Mouse (Mus musculus): ENCODE measurements around the gene Scarb1. TPM values are rescaled to one million over a fixed set of nuclear protein-coding genes. Genes with fewer than 3 reads are reported as not detected.

Gene Scarb1
- polyA plus RNA-seq, 1 experiment from 2014 or later = 51.6 TPM

DNA sequence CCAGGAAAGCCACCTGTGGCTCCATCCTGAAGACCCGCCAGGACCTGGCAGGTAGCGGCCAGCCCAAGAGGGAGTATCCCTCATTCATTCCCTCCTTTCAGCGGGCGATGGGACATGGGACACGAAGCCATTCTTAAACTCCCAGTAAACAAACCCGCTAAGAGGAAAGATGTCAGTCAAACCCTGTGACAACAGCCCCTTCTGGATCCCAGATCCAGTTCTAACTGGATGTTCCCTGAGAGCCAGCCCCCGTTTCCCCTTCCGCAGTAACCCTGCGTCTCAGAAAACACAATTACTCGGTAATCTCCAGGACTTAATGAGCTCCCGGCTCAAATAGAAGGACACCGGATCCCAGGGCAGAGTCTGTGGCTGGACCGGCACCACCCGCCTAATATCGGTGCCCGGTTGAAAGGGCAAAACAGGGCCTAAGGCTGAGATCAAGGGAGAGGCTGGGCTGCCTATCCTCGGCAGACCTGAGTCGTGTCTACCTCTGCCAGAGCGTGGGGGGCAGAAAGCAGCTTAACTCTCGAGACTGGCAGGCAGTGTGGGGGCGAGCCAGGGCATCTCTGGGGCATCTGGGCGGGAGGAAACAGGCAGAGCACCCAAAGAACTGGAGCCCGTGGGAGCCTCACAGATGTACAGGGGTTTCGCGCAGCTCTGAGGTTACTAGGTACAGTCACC lies 903 bp downstream of the Scarb1 start:
- Histone ChIP-seq H3K36me3 (ENCODE audit: control insufficient read depth, insufficient read depth, low read length) (no peaks in the 10 kb centered on the region), H3K27ac (ENCODE audit: low read length) (no peak overlapping the region), H3K27me3 (ENCODE audit: control insufficient read depth, insufficient read depth, low read depth, low read length) (peaks cover 3% of the 10 kb centered on the region), H3K9me3 (replicated peaks; ENCODE audit: control insufficient read depth, low read length, poor library complexity, severe bottlenecking) (no peaks in the 10 kb centered on the region), H3K4me3 (ENCODE audit: low read depth, low read length) (peak overlapping the region; percentile 79), H3K9ac (ENCODE audit: low read depth, low read length) (peak overlapping the region; percentile 82), H3K4me2 (ENCODE audit: low read length) (peak overlapping the region; percentile 90), H3K4me1 (ENCODE audit: control insufficient read depth, insufficient read depth, low read length) (peaks cover 15% of the 10 kb centered on the region)
- WGBS = 3% methylated on average over 25 of the region's 25 CpGs
- ATAC-seq = 0 out of 2 replicates have a peak, but pooled peaks have one; percentile 30

GRCm38 (mm10) chr5:125339108-125339751 lies 1.7 kb downstream of the Scarb1 start:
- Histone ChIP-seq H3K4me1 (ENCODE audit: control insufficient read depth, insufficient read depth, low read length) (peaks cover 15% of the 10 kb centered on the region), H3K27me3 (ENCODE audit: control insufficient read depth, insufficient read depth, low read depth, low read length) (peaks cover 3% of the 10 kb centered on the region), H3K4me2 (ENCODE audit: low read length) (peak overlapping the region; percentile 90), H3K4me3 (ENCODE audit: low read depth, low read length) (peak overlapping the region; percentile 79), H3K36me3 (ENCODE audit: control insufficient read depth, insufficient read depth, low read length) (no peaks in the 10 kb centered on the region), H3K9me3 (replicated peaks; ENCODE audit: control insufficient read depth, low read length, poor library complexity, severe bottlenecking) (no peaks in the 10 kb centered on the region), H3K27ac (ENCODE audit: low read length) (no peak overlapping the region), H3K9ac (ENCODE audit: low read depth, low read length) (peak overlapping the region; percentile 82; the same call in 1 of the 2 replicates)
- ATAC-seq = no peak
- 7% methylated on average over 18 of the region's 18 CpGs for WGBS

GRCm38 (mm10) chr5:125337526-125337925 lies 3.4 kb downstream of the Scarb1 start:
- H3K4me1 ChIP-seq (ENCODE audit: control insufficient read depth, insufficient read depth, low read length) = peaks cover 15% of the 10 kb centered on the region
- H3K4me2 ChIP-seq (ENCODE audit: low read length) = no peak overlapping the region
- no peaks in the 10 kb centered on the region for H3K9me3 ChIP-seq (replicated peaks; ENCODE audit: control insufficient read depth, low read length, poor library complexity, severe bottlenecking)
- no peak overlapping the region for H3K9ac ChIP-seq (ENCODE audit: low read depth, low read length)
- no peak for ATAC-seq
- WGBS = 54% methylated on average over 7 of the region's 7 CpGs
- H3K27ac ChIP-seq (ENCODE audit: low read length) = no peak overlapping the region
- H3K27me3 ChIP-seq (ENCODE audit: control insufficient read depth, insufficient read depth, low read depth, low read length) = peaks cover 3% of the 10 kb centered on the region
- no peak overlapping the region for H3K4me3 ChIP-seq (ENCODE audit: low read depth, low read length)
- no peaks in the 10 kb centered on the region for H3K36me3 ChIP-seq (ENCODE audit: control insufficient read depth, insufficient read depth, low read length)

DNA sequence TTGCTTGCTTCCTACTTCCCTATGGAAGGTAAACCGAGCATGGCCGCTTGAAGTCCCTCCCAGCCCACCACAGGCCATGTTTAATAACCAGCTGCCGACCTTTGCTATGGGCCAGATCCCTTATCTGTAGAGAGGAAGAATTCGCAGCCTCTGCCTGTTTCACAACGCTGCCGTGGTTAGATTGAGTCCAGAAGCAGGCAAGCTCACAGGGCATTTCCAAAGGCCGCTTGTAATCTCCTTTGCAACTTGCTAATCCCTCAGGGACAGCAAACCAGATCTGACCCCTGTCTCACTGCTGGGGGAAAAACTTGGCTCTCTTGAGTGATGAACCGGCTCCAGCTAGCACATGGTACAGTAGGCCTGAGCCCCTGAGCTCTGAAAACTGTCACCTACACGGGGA lies 3.9 kb downstream of the Scarb1 start:
- no peak overlapping the region for H3K27ac ChIP-seq (ENCODE audit: low read length)
- H3K9me3 ChIP-seq (replicated peaks; ENCODE audit: control insufficient read depth, low read length, poor library complexity, severe bottlenecking) = no peaks in the 10 kb centered on the region
- no peak overlapping the region for H3K9ac ChIP-seq (ENCODE audit: low read depth, low read length)
- ATAC-seq = no peak
- WGBS = 37% methylated on average over 9 of the region's 9 CpGs
- no peak overlapping the region for H3K4me3 ChIP-seq (ENCODE audit: low read depth, low read length)
- H3K36me3 ChIP-seq (ENCODE audit: control insufficient read depth, insufficient read depth, low read length) = no peaks in the 10 kb centered on the region
- peaks cover 15% of the 10 kb centered on the region for H3K4me1 ChIP-seq (ENCODE audit: control insufficient read depth, insufficient read depth, low read length)
- no peak overlapping the region for H3K4me2 ChIP-seq (ENCODE audit: low read length)
- H3K27me3 ChIP-seq (ENCODE audit: control insufficient read depth, insufficient read depth, low read depth, low read length) = peaks cover 3% of the 10 kb centered on the region

DNA sequence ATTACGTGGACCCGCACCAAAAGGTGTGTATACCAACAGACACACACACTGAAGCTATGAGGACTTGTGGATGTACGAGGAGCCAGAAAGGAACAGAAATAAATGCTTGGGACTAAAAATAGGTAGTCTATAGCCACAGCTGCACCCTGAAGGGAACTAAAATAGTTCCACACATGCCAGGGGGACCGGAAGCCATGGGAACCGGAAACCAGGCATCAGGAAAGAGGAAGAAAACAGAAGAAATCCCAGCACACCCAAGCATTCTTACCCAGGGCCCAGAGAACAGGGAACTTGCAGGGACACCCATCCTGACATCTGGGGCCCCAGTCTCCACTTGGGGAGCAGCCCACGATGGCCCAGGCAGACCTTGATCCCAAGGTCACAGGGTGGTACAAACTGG lies 7.9 kb downstream of the Scarb1 start:
- WGBS = 85% methylated on average over 6 of the region's 6 CpGs
- no peaks in the 10 kb centered on the region for H3K9me3 ChIP-seq (replicated peaks; ENCODE audit: control insufficient read depth, low read length, poor library complexity, severe bottlenecking)
- no peaks in the 10 kb centered on the region for H3K4me1 ChIP-seq (ENCODE audit: control insufficient read depth, insufficient read depth, low read length)
- H3K9ac ChIP-seq (ENCODE audit: low read depth, low read length) = no peak overlapping the region
- no peak for ATAC-seq
- H3K36me3 ChIP-seq (ENCODE audit: control insufficient read depth, insufficient read depth, low read length) = no peaks in the 10 kb centered on the region
- H3K27me3 ChIP-seq (ENCODE audit: control insufficient read depth, insufficient read depth, low read depth, low read length) = no peaks in the 10 kb centered on the region
- no peak overlapping the region for H3K4me3 ChIP-seq (ENCODE audit: low read depth, low read length)
- no peak overlapping the region for H3K27ac ChIP-seq (ENCODE audit: low read length)
- no peak overlapping the region for H3K4me2 ChIP-seq (ENCODE audit: low read length)

- Histone ChIP-seq H3K36me3 (ENCODE audit: control insufficient read depth, insufficient read depth, low read length) (no peaks in the 10 kb centered on the region), H3K4me2 (ENCODE audit: low read length) (no peak overlapping the region)
- ATAC-seq = no peak
Measured at GRCm38 (mm10) chr5:125332333-125332732, 8.6 kb downstream of the Scarb1 start.

GRCm38 (mm10) chr5:125331811-125332210 lies 9.1 kb downstream of the Scarb1 start:
- no peaks in the 10 kb centered on the region for H3K4me1 ChIP-seq (ENCODE audit: control insufficient read depth, insufficient read depth, low read length)
- ATAC-seq = no peak
- H3K9ac ChIP-seq (ENCODE audit: low read depth, low read length) = no peak overlapping the region
- H3K27ac ChIP-seq (ENCODE audit: low read length) = no peak overlapping the region
- WGBS = 52% methylated on average over 3 of the region's 3 CpGs
- H3K9me3 ChIP-seq (replicated peaks; ENCODE audit: control insufficient read depth, low read length, poor library complexity, severe bottlenecking) = no peaks in the 10 kb centered on the region
- no peak overlapping the region for H3K4me2 ChIP-seq (ENCODE audit: low read length)
- H3K27me3 ChIP-seq (ENCODE audit: control insufficient read depth, insufficient read depth, low read depth, low read length) = no peaks in the 10 kb centered on the region
- no peak overlapping the region for H3K4me3 ChIP-seq (ENCODE audit: low read depth, low read length)
- H3K36me3 ChIP-seq (ENCODE audit: control insufficient read depth, insufficient read depth, low read length) = no peaks in the 10 kb centered on the region

More at GRCm38 (mm10) chr5:125332333-125332732, 8.6 kb downstream of the Scarb1 start:
- H3K4me3 ChIP-seq (ENCODE audit: low read depth, low read length) = no peak overlapping the region
- no peak overlapping the region for H3K27ac ChIP-seq (ENCODE audit: low read length)
- no peaks in the 10 kb centered on the region for H3K27me3 ChIP-seq (ENCODE audit: control insufficient read depth, insufficient read depth, low read depth, low read length)
- H3K9me3 ChIP-seq (replicated peaks; ENCODE audit: control insufficient read depth, low read length, poor library complexity, severe bottlenecking) = no peaks in the 10 kb centered on the region
- 82% methylated on average over 4 of the region's 4 CpGs for WGBS
- no peak overlapping the region for H3K9ac ChIP-seq (ENCODE audit: low read depth, low read length)
- no peaks in the 10 kb centered on the region for H3K4me1 ChIP-seq (ENCODE audit: control insufficient read depth, insufficient read depth, low read length)

DNA sequence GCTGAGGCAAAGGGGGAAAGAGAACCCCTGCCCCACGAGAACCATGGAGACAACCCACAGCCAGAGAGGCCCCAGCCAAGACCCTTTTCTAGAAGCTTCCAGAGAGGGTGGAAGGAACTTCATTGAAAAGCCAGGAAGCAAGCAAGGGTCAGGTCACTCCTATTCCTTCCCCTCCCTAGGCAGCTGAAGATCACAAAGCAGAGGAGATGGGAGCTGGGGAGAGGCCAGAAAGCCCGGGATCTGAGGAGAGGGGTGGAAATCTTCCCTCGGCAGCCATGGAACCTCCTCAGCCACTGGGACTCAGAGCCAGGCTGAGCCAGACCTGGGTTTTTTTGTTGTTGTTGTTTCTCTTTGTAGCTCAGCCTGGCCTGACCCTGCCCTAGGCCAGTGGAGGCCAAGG lies 9.8 kb downstream of the Scarb1 start:
- no peaks in the 10 kb centered on the region for H3K36me3 ChIP-seq (ENCODE audit: control insufficient read depth, insufficient read depth, low read length)
- H3K27ac ChIP-seq (ENCODE audit: low read length) = no peak overlapping the region
- WGBS = 46% methylated on average over 3 of the region's 3 CpGs
- no peaks in the 10 kb centered on the region for H3K27me3 ChIP-seq (ENCODE audit: control insufficient read depth, insufficient read depth, low read depth, low read length)
- no peaks in the 10 kb centered on the region for H3K4me1 ChIP-seq (ENCODE audit: control insufficient read depth, insufficient read depth, low read length)
- H3K4me2 ChIP-seq (ENCODE audit: low read length) = no peak overlapping the region
- H3K9me3 ChIP-seq (replicated peaks; ENCODE audit: control insufficient read depth, low read length, poor library complexity, severe bottlenecking) = no peaks in the 10 kb centered on the region
- H3K4me3 ChIP-seq (ENCODE audit: low read depth, low read length) = no peak overlapping the region
- H3K9ac ChIP-seq (ENCODE audit: low read depth, low read length) = no peak overlapping the region
- ATAC-seq = no peak

- Histone ChIP-seq H3K9me3 (replicated peaks; ENCODE audit: control insufficient read depth, low read length, poor library complexity, severe bottlenecking) (no peaks in the 10 kb centered on the region), H3K4me1 (ENCODE audit: control insufficient read depth, insufficient read depth, low read length) (no peaks in the 10 kb centered on the region), H3K9ac (ENCODE audit: low read depth, low read length) (no peak overlapping the region), H3K27me3 (ENCODE audit: control insufficient read depth, insufficient read depth, low read depth, low read length) (no peaks in the 10 kb centered on the region), H3K36me3 (ENCODE audit: control insufficient read depth, insufficient read depth, low read length) (no peaks in the 10 kb centered on the region), H3K27ac (ENCODE audit: low read length) (no peak overlapping the region), H3K4me3 (ENCODE audit: low read depth, low read length) (no peak overlapping the region), H3K4me2 (ENCODE audit: low read length) (no peak overlapping the region)
- WGBS = 77% methylated on average over 8 of the region's 8 CpGs
- no peak for ATAC-seq
Measured at GRCm38 (mm10) chr5:125330656-125331055, 10.2 kb downstream of the Scarb1 start.

All from midbrain, embryonic 16.5 days (tissue).